Mouse (Mus musculus): ENCODE measurements around the gene Slc25a42. TPM values are rescaled to one million over a fixed set of nuclear protein-coding genes. Genes with fewer than 3 reads are reported as not detected.
"Not testable (repeated sequence)": the region's sequence is repeated elsewhere in the genome, so short reads cannot be mapped to it uniquely, and the experiment has no call there.

Gene Slc25a42
- polyA plus RNA-seq, 2 experiments = 3.3 to 14.7 TPM

- H3K9me3 ChIP-seq (ENCODE audit: control insufficient read depth, low read length) = no peaks in the 10 kb centered on the region
- H3K36me3 ChIP-seq (replicated peaks; ENCODE audit: control insufficient read depth, insufficient read depth, low read depth) = no peaks in the 10 kb centered on the region
- WGBS (ENCODE audit: insufficient replicate concordance) = 72% methylated on average over 1 of the region's 1 CpGs
- H3K4me2 ChIP-seq (ENCODE audit: low read depth) = no peak overlapping the region
- peaks cover 8 to 14% of the 10 kb centered on the region in 2 experiments for H3K4me1 ChIP-seq (replicated peaks; ENCODE audit: control insufficient read depth in 2 of 2, insufficient read depth in 2 of 2, low read length in 1 of 2)
- H3K27ac ChIP-seq = no peak overlapping the region
- no peak overlapping the region for H3K4me3 ChIP-seq (ENCODE audit: insufficient read depth in 1 of 2, low read depth in 2 of 2, low read length in 2 of 2)
- H3K9ac ChIP-seq (replicated peaks) = no peak overlapping the region
- DNase-seq (ENCODE audit: low read depth in 3 of 3, low spot score in 3 of 3) (no peak), ATAC-seq (ENCODE audit: insufficient read depth) (no peak)
- no peaks in the 10 kb centered on the region for H3K27me3 ChIP-seq (ENCODE audit: control insufficient read depth, insufficient read depth, low read length)
- TF ChIP-seq CTCF (IDR thresholded peaks at IDR 0.05; ENCODE audit: low read depth) = no peak
- no peak for TF ChIP-seq EP300 (IDR thresholded peaks at IDR 0.05; ENCODE audit: low read depth)
Observed at GRCm38 (mm10) chr8:70216566-70216965, 4.5 kb upstream of the Slc25a42 start.

DNA sequence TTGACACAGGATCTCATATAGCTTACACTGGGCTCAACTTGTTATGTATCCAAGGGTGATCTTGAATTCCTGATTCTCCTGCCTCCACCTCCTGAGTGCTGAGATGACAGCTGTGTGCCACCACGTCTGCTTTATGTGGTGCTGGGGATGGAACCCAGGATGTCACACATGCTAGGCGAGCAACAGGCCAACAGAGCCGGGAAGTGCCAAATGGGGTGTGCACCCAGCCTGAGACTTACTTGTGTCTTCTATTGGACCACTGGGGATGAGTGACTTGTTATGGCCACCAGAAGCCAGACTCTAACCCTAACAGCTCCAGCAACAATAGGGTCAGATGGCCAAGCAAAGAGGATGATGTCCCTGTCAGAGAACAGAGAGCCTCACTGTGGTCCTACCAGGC is 4.1 kb upstream of the Slc25a42 start:
- H3K4me2 ChIP-seq (ENCODE audit: low read depth); H3K27ac ChIP-seq; H3K9ac ChIP-seq (replicated peaks); ATAC-seq (ENCODE audit: insufficient read depth); H3K36me3 ChIP-seq (replicated peaks; ENCODE audit: control insufficient read depth, insufficient read depth, low read depth); DNase-seq (ENCODE audit: low read depth in 3 of 3, low spot score in 3 of 3); H3K4me3 ChIP-seq (ENCODE audit: insufficient read depth in 1 of 2, low read depth in 2 of 2, low read length in 2 of 2); H3K27me3 ChIP-seq (ENCODE audit: control insufficient read depth, insufficient read depth, low read length); H3K9me3 ChIP-seq (ENCODE audit: control insufficient read depth, low read length): not testable (repeated sequence)
- 80% methylated on average over 3 of the region's 3 CpGs for WGBS (ENCODE audit: insufficient replicate concordance)
- peaks cover 11 to 16% of the 10 kb centered on the region in 2 experiments for H3K4me1 ChIP-seq (replicated peaks; ENCODE audit: control insufficient read depth in 2 of 2, insufficient read depth in 2 of 2, low read length in 1 of 2)

- no peak for TF ChIP-seq CTCF (IDR thresholded peaks at IDR 0.05; ENCODE audit: low read depth)
- TF ChIP-seq EP300 (IDR thresholded peaks at IDR 0.05; ENCODE audit: low read depth) = no peak
- WGBS (ENCODE audit: insufficient replicate concordance) = 60% methylated on average over 5 of the region's 5 CpGs
- Histone ChIP-seq H3K27me3 (ENCODE audit: control insufficient read depth, insufficient read depth, low read length) (no peaks in the 10 kb centered on the region), H3K9ac (replicated peaks) (no peak overlapping the region), H3K4me2 (ENCODE audit: low read depth) (no peak overlapping the region), H3K36me3 (replicated peaks; ENCODE audit: control insufficient read depth, insufficient read depth, low read depth) (no peaks in the 10 kb centered on the region), H3K4me3 (ENCODE audit: insufficient read depth in 1 of 2, low read depth in 2 of 2, low read length in 2 of 2) (no peak overlapping the region), H3K4me1 (replicated peaks; ENCODE audit: control insufficient read depth in 2 of 2, insufficient read depth in 2 of 2, low read length in 1 of 2) (peaks cover 19 to 20% of the 10 kb centered on the region in 2 experiments), H3K27ac (no peak overlapping the region), H3K9me3 (ENCODE audit: control insufficient read depth, low read length) (no peaks in the 10 kb centered on the region)
- DNase-seq (ENCODE audit: low read depth in 3 of 3, low spot score in 3 of 3) (no peak), ATAC-seq (ENCODE audit: insufficient read depth) (no peak)
Observed at GRCm38 (mm10) chr8:70215092-70215491, 3.0 kb upstream of the Slc25a42 start.

DNA sequence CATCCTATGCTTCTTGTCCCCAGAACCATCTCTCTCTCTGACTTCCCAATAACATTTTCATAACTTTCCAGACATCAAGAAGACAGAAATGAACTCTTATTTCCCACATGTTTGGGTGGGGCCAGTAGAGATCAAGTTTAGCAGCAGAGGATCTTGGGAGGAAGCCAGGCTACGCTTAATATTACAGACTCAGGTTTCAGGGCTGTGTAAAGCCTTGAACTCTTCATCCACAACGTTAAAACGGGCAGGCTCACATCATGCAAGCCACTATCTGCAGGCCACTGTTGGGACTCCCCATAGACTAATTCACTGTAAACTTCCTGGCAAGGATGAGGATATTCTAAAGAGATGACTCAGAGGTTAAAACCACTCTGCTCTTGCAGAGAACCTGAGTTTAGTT is 2.3 kb upstream of the Slc25a42 start:
- peaks cover 18 to 19% of the 10 kb centered on the region in 2 experiments for H3K4me1 ChIP-seq (replicated peaks; ENCODE audit: control insufficient read depth in 2 of 2, insufficient read depth in 2 of 2, low read length in 1 of 2)
- H3K4me3 ChIP-seq (ENCODE audit: insufficient read depth in 1 of 2, low read depth in 2 of 2, low read length in 2 of 2) = no peak overlapping the region
- no peaks in the 10 kb centered on the region for H3K9me3 ChIP-seq (ENCODE audit: control insufficient read depth, low read length)
- DNase-seq (ENCODE audit: low read depth in 3 of 3, low spot score in 3 of 3) (no peak), ATAC-seq (ENCODE audit: insufficient read depth) (no peak)
- H3K27ac ChIP-seq = no peak overlapping the region
- no peak overlapping the region for H3K4me2 ChIP-seq (ENCODE audit: low read depth)
- H3K27me3 ChIP-seq (ENCODE audit: control insufficient read depth, insufficient read depth, low read length) = no peaks in the 10 kb centered on the region
- 59% methylated on average over 3 of the region's 3 CpGs for WGBS (ENCODE audit: insufficient replicate concordance)
- no peak overlapping the region for H3K9ac ChIP-seq (replicated peaks)
- TF ChIP-seq EP300 (IDR thresholded peaks at IDR 0.05; ENCODE audit: low read depth) = no peak
- no peak for TF ChIP-seq CTCF (IDR thresholded peaks at IDR 0.05; ENCODE audit: low read depth)
- H3K36me3 ChIP-seq (replicated peaks; ENCODE audit: control insufficient read depth, insufficient read depth, low read depth) = no peaks in the 10 kb centered on the region

GRCm38 (mm10) chr8:70211726-70212111 is 386 bp downstream of the Slc25a42 start:
- TF ChIP-seq EP300 (IDR thresholded peaks at IDR 0.05; ENCODE audit: low read depth) (no peak), CTCF (IDR thresholded peaks at IDR 0.05; ENCODE audit: low read depth) (no peak)
- ATAC-seq (ENCODE audit: insufficient read depth) (no peak), DNase-seq (ENCODE audit: low read depth in 3 of 3, low spot score in 3 of 3) (peak in 1 of 3 experiments; percentile 36)
- Histone ChIP-seq H3K36me3 (replicated peaks; ENCODE audit: control insufficient read depth, insufficient read depth, low read depth) (no peaks in the 10 kb centered on the region), H3K27me3 (ENCODE audit: control insufficient read depth, insufficient read depth, low read length) (no peaks in the 10 kb centered on the region), H3K4me3 (ENCODE audit: insufficient read depth in 1 of 2, low read depth in 2 of 2, low read length in 2 of 2) (peak overlapping the region; percentile 73 to 80), H3K4me2 (ENCODE audit: low read depth) (peak overlapping the region; percentile 97), H3K9ac (replicated peaks) (peak overlapping the region; percentile 87), H3K27ac (peak overlapping the region; percentile 55), H3K4me1 (replicated peaks; ENCODE audit: control insufficient read depth in 2 of 2, insufficient read depth in 2 of 2, low read length in 1 of 2) (peaks cover 14 to 19% of the 10 kb centered on the region in 2 experiments), H3K9me3 (ENCODE audit: control insufficient read depth, low read length) (no peaks in the 10 kb centered on the region)
- WGBS (ENCODE audit: insufficient replicate concordance) = 1% methylated on average over 31 of the region's 31 CpGs

Measured in liver, embryonic 14.5 days (tissue).